Mouse (Mus musculus) heart, embryonic 16.5 days (tissue): ENCODE results near the gene A3galt2. TPM values are rescaled to one million over a fixed set of nuclear protein-coding genes. Genes with fewer than 3 reads are reported as not detected.
A peak's percentile ranks its signal among the peaks of the same experiment; 100 is the strongest.

ENCODE experiments used
- ATAC-seq: fragments of 200-750 bp; cut with Nextera tagmentation; replicated peaks from 2 replicates; pipeline ENCODE4 v1.8.0; 2017; ENCODE audit warnings: moderate number of reproducible peaks; ENCODE audit not compliant: insufficient read depth, low FRiP score; ENCODE audit errors: extremely low read depth
- H3K27ac ChIP-seq: fragments of 300-500 bp; sonication (generic); 2 replicates; pipeline ENCODE4 v1.5.1; 2014; ENCODE audit warnings: mild to moderate bottlenecking, low read length, control low read depth, moderate library complexity
- H3K27me3 ChIP-seq: fragments of 300-500 bp; sonication (generic); 2 replicates; pipeline ENCODE4 v1.6.1; 2014; ENCODE audit warnings: low read length, mixed read lengths; ENCODE audit not compliant: control insufficient read depth, insufficient read depth
- H3K36me3 ChIP-seq: fragments of 300-500 bp; sonication (generic); 2 replicates; pipeline ENCODE4 v1.6.1; 2014; ENCODE audit not compliant: control insufficient read depth, insufficient read depth
- H3K4me1 ChIP-seq: fragments of 300-500 bp; sonication (generic); 2 replicates; pipeline ENCODE4 v1.6.1; 2014; ENCODE audit warnings: low read length, mixed read lengths; ENCODE audit not compliant: control insufficient read depth, insufficient read depth
- H3K4me2 ChIP-seq: fragments of 300-500 bp; sonication (generic); 2 replicates; pipeline ENCODE4 v1.6.1; 2014; ENCODE audit warnings: low read depth, mild to moderate bottlenecking, control low read depth, low read length
- H3K4me3 ChIP-seq: fragments of 300-500 bp; sonication (generic); 2 replicates; pipeline ENCODE4 v1.5.1; 2014; ENCODE audit warnings: mild to moderate bottlenecking, control low read depth, low read length
- H3K9ac ChIP-seq: fragments of 300-500 bp; sonication (generic); 2 replicates; pipeline ENCODE4 v1.6.1; 2014; ENCODE audit warnings: low read length, control low read depth
- H3K9me3 ChIP-seq: fragments of 300-500 bp; sonication (generic); replicated peaks from 2 replicates; pipeline ENCODE4 v1.6.1; 2016; ENCODE audit warnings: low read length; ENCODE audit not compliant: control insufficient read depth
- WGBS: fragments of 180-500 bp; shearing (Covaris S2); extraction: QIAGEN DNeasy Blood & Tissue Kit; methylation state at CpG from one replicate; pipeline ENCODE4 v1.1.7; 2014; 5-methylcytosine and 5-hydroxymethylcytosine counted together
- polyA plus RNA-seq: library from polyadenylated mRNA; unstranded; fragments of >200 nt; fragmentation: Nextera tagmentation; extraction: Ambion mirVana; gene quantifications from 2 replicates; pipeline ENCODE4 v1.2.1, GENCODE M21; 2015

A3galt2 gene
- polyA plus RNA-seq, 1 experiment from 2014 or later = 0.11 TPM

GRCm38 (mm10) chr4:128811382-128812056 is 56.4 kb downstream of the A3galt2 start:
- Histone ChIP-seq H3K4me1 (peaks cover 13% of the 10 kb centered on the region), H3K4me3 (peak overlapping the region; percentile 70), H3K27ac (peak overlapping the region; percentile 61), H3K36me3 (no peaks in the 10 kb centered on the region), H3K9me3 (no peaks in the 10 kb centered on the region), H3K9ac (peak overlapping the region; percentile 81), H3K4me2 (peak overlapping the region; percentile 80), H3K27me3 (no peaks in the 10 kb centered on the region)
- 13% methylated on average over 16 of the region's 16 CpGs for WGBS
- ATAC-seq = peak; percentile 89

DNA sequence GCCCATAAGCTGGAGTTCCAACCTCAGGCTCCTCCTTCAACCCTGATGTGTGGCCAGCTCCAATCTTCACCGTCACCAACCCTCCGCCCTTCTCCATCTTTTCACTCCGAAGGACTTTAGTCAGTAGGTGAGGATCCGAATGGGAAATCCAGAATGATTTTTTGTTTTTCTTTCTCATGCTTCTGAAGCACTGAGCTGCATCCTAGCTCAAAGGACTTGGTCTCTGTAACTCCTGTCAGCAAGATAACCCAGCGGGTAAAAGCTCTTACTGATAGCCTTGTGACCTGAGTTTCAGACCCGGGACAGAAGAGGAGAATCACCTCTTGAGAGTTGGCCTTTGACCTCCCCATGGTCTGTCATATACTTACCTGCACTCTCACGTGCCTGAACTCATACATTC is 61.8 kb downstream of the A3galt2 start:
- 35% methylated on average over 7 of the region's 7 CpGs for WGBS

More for the DNA sequence above, 61.8 kb downstream of the A3galt2 start:
- peaks cover 3% of the 10 kb centered on the region for H3K4me1 ChIP-seq
- no peaks in the 10 kb centered on the region for H3K27me3 ChIP-seq
- H3K27ac ChIP-seq = no peak overlapping the region
- H3K9ac ChIP-seq = no peak overlapping the region
- no peak overlapping the region for H3K4me2 ChIP-seq
- H3K36me3 ChIP-seq = no peaks in the 10 kb centered on the region
- H3K9me3 ChIP-seq = no peaks in the 10 kb centered on the region
- no peak for ATAC-seq
- no peak overlapping the region for H3K4me3 ChIP-seq

Other genes with a start within 250 kb of the A3galt2 start
- gene Zscan20, start 145.3 kb upstream of the A3galt2 start, polyA plus RNA-seq = 2.9 and 3.1 TPM in 2 replicates
- 0.52 and 0.80 TPM in 2 replicates for gene Tlr12, start 136.7 kb upstream of the A3galt2 start, polyA plus RNA-seq
- gene Phc2, start 100.7 kb upstream of the A3galt2 start, polyA plus RNA-seq = 7.5 and 11.0 TPM in 2 replicates
- gene Zfp362, start 50.7 kb downstream of the A3galt2 start, polyA plus RNA-seq = 17.2 and 18.2 TPM in 2 replicates
- gene Trim62, start 128.2 kb downstream of the A3galt2 start, polyA plus RNA-seq = 1.6 and 2.3 TPM in 2 replicates
- 7.6 and 8.9 TPM in 2 replicates for gene Azin2, start 207.1 kb downstream of the A3galt2 start, polyA plus RNA-seq
- 166 and 168 TPM in 2 replicates for gene Ak2, start 236.6 kb downstream of the A3galt2 start, polyA plus RNA-seq